11 mouse cellular contexts compared by ENCODE assay signal in genomic region chr7:116099952-116100528, GRCm38 (mm10). TPM values are rescaled to one million over a fixed set of nuclear protein-coding genes. Genes with fewer than 3 reads are reported as not detected.
DNase-seq lines count a peak whose midpoint lies in the region; ATAC-seq lines count a peak whose summit lies in the region.
"Had no signal": no experiment of that assay in that cellular context is flagged by ENCODE, and none has a peak within 500 bp of the region (broad histone marks: within the 10 kb centered on the region; RNA-seq: fewer than 3 reads in every experiment).

No protein-coding gene starts in this region.

- H3K4me3 ChIP-seq in kidney, embryonic 14.5 days (ENCODE audit: low read length) = no peak overlapping the region
- H3K4me3 ChIP-seq in midbrain, embryonic 14.5 days (replicated peaks; ENCODE audit: low read depth, low read length) = no peak overlapping the region
- H3K4me3 ChIP-seq: embryonic facial prominence, embryonic 13.5 days had no signal

- 0 out of 2 replicates have a peak overlapping the region, but pooled peaks have one; percentile 7 for H3K27ac ChIP-seq in kidney, embryonic 14.5 days (ENCODE audit: low read depth, low read length)
- H3K27ac ChIP-seq in midbrain, embryonic 14.5 days (replicated peaks; ENCODE audit: low read depth, low read length) = no peak overlapping the region
- H3K27ac ChIP-seq: embryonic facial prominence, embryonic 13.5 days had no signal

- intact Hi-C loops in gastrocnemius, postnatal 14 days (cut with DNase I; ENCODE audit: low total_unique reads) = no loop called here

- peaks cover 13% of the 10 kb centered on the region; the same call in 1 of the 2 replicates for H3K4me1 ChIP-seq in kidney, embryonic 14.5 days (ENCODE audit: control insufficient read depth, insufficient read depth, low read length)
- peaks cover 9% of the 10 kb centered on the region; the same call in 1 of the 2 replicates for H3K4me1 ChIP-seq in midbrain, embryonic 14.5 days (ENCODE audit: control insufficient read depth, insufficient read depth, low read length)

- H3K27me3 ChIP-seq in kidney, embryonic 14.5 days (ENCODE audit: control insufficient read depth, insufficient read depth, low read length) = no peaks in the 10 kb centered on the region
- H3K27me3 ChIP-seq in midbrain, embryonic 14.5 days (ENCODE audit: control insufficient read depth, insufficient read depth, low read length) = no peaks in the 10 kb centered on the region
- H3K27me3 ChIP-seq: embryonic facial prominence, embryonic 13.5 days had no signal

- H3K4me2 ChIP-seq in kidney, embryonic 14.5 days (replicated peaks; ENCODE audit: low read depth, low read length) = no peak overlapping the region
- no peak overlapping the region for H3K4me2 ChIP-seq in midbrain, embryonic 14.5 days (ENCODE audit: low read length)
- H3K4me2 ChIP-seq: embryonic facial prominence, embryonic 13.5 days had no signal

- H3K36me3 ChIP-seq in kidney, embryonic 14.5 days (ENCODE audit: control insufficient read depth, insufficient read depth, low read length) = peaks cover 32% of the 10 kb centered on the region
- peaks cover 25% of the 10 kb centered on the region for H3K36me3 ChIP-seq in midbrain, embryonic 14.5 days (ENCODE audit: control insufficient read depth, insufficient read depth, low read length)

- no peak overlapping the region for H3K9ac ChIP-seq in kidney, embryonic 14.5 days (ENCODE audit: low read depth, low read length)
- no peak overlapping the region for H3K9ac ChIP-seq in midbrain, embryonic 14.5 days (replicated peaks; ENCODE audit: low read length)
- H3K9ac ChIP-seq: embryonic facial prominence, embryonic 13.5 days had no signal

- peak; percentile 73; the same call in 1 of the 2 replicates for ATAC-seq in kidney, embryonic 14.5 days (ENCODE audit: low FRiP score, low TSS enrichment)
- ATAC-seq in midbrain, embryonic 14.5 days (ENCODE audit: low FRiP score, low TSS enrichment) = no peak
- ATAC-seq: activated CD4-positive, CD25-positive, alpha-beta regulatory T cell, adult 4 months had no signal

- no peak for DNase-seq in kidney, postnatal 4 days
- peak; percentile 66 for DNase-seq in Muller cell, postnatal 12 days (ENCODE audit: inconsistent ontology term)
- peak; percentile 51 for DNase-seq in fibroblast of lung, adult 2 months (ENCODE audit: low read depth)
- DNase-seq in heart, postnatal 4 days = peak; percentile 23
- DNase-seq in cerebellum, postnatal 36 days = no peak
- no peak for DNase-seq in midbrain, embryonic 14.5 days
- DNase-seq in gastrocnemius, postnatal 14 days = no peak
- DNase-seq: cerebellum, adult 11-12 months had no signal

- 57% methylated on average over 7 of the region's 7 CpGs for WGBS in kidney, embryonic 14.5 days
- 79% methylated on average over 7 of the region's 7 CpGs for WGBS in midbrain, embryonic 14.5 days

- H3K9me3 ChIP-seq in kidney, embryonic 14.5 days (ENCODE audit: control insufficient read depth, low read length) = no peaks in the 10 kb centered on the region
- no peaks in the 10 kb centered on the region for H3K9me3 ChIP-seq in midbrain, embryonic 14.5 days (ENCODE audit: control insufficient read depth, low read length)
- H3K9me3 ChIP-seq: embryonic facial prominence, embryonic 13.5 days had no signal

RNA-seq across cellular contexts. Expression of gene Gm4353, which starts 15.6 kb away (rescaled TPM):
- 0.50 and 1.3 TPM in 2 replicates for polyA plus RNA-seq in kidney, embryonic 14.5 days (2014; fragmentation: Nextera tagmentation; extraction: Ambion mirVana)
- 1 to 10 TPM; 1.3 to 2.1 TPM for total RNA-seq in heart, postnatal 4 days (2021)
- 0.45 and 1.3 TPM in 2 replicates for polyA plus RNA-seq in midbrain, embryonic 14.5 days (2014; fragmentation: Nextera tagmentation; extraction: Ambion mirVana)
- 1 to 10 TPM; 1.8 to 1.9 TPM for total RNA-seq in gastrocnemius, postnatal 14 days (2021)

Comparison
In these comparisons a context has a peak if more than half of its experiments do, and no peak if none do; other contexts are left out.
1. DNase-seq: peak in Muller cell, postnatal 12 days (single experiment), fibroblast of lung, adult 2 months (single experiment) and heart, postnatal 4 days (single experiment); none in kidney, postnatal 4 days (0 of 2), cerebellum, postnatal 36 days (0 of 2), midbrain, embryonic 14.5 days (single experiment) and gastrocnemius, postnatal 14 days (single experiment).